14 mouse cellular contexts compared by ENCODE assay signal in genomic region chr17:85257348-85257747, GRCm38 (mm10).
DNase-seq lines count a peak whose midpoint lies in the region; ATAC-seq and TF ChIP-seq lines count a peak whose summit lies in the region.
"Had no signal": no experiment of that assay in that cellular context is flagged by ENCODE, and none has a peak within 500 bp of the region (broad histone marks: within the 10 kb centered on the region; RNA-seq: fewer than 3 reads in every experiment).

No protein-coding gene starts in this region.

- H3K4me3 ChIP-seq in E14TG2a.4 (replicated peaks; ENCODE audit: low read length), result peak overlapping the region; percentile 54; the same call in 1 of the 2 replicates
- peak overlapping the region; percentile 30 for H3K4me3 ChIP-seq in forebrain, embryonic 10.5 days
- H3K4me3 ChIP-seq in hindbrain, embryonic 14.5 days (replicated peaks; ENCODE audit: low read length), result no peak overlapping the region
- H3K4me3 ChIP-seq in midbrain, embryonic 10.5 days, result peak overlapping the region; percentile 36

- H3K4me2 ChIP-seq in hindbrain, embryonic 14.5 days (replicated peaks), result peak overlapping the region; percentile 30

- no peak for TF ChIP-seq CTCF in E14TG2a.4 (conservative IDR thresholded peaks at IDR 0.05; ENCODE audit: low read length)

- no peaks in the 10 kb centered on the region for H3K9me3 ChIP-seq in E14TG2a.4 (ENCODE audit: low read length)
- H3K9me3 ChIP-seq in forebrain, embryonic 10.5 days, result no peaks in the 10 kb centered on the region
- H3K9me3 ChIP-seq in hindbrain, embryonic 14.5 days (ENCODE audit: control insufficient read depth, low read length), result no peaks in the 10 kb centered on the region
- no peaks in the 10 kb centered on the region for H3K9me3 ChIP-seq in midbrain, embryonic 10.5 days (replicated peaks)

- peaks cover 22% of the 10 kb centered on the region for H3K27me3 ChIP-seq in E14TG2a.4 (ENCODE audit: insufficient read depth, low read length)
- no peaks in the 10 kb centered on the region; the same call in 1 of the 2 replicates for H3K27me3 ChIP-seq in forebrain, embryonic 10.5 days (ENCODE audit: poor library complexity, severe bottlenecking)
- no peaks in the 10 kb centered on the region for H3K27me3 ChIP-seq in hindbrain, embryonic 14.5 days (ENCODE audit: control insufficient read depth, insufficient read depth, low read length)
- peaks cover 34% of the 10 kb centered on the region; the same call in 1 of the 2 replicates for H3K27me3 ChIP-seq in midbrain, embryonic 10.5 days (ENCODE audit: low read depth, poor library complexity, severe bottlenecking)

- H3K9ac ChIP-seq in hindbrain, embryonic 14.5 days, result 0 out of 2 replicates have a peak overlapping the region, but pooled peaks have one; percentile 7

- no peak for DNase-seq in forebrain, embryonic 10.5 days (ENCODE audit: extremely low spot score, low spot score)
- no peak for DNase-seq in hindbrain, embryonic 14.5 days (ENCODE audit: low spot score)
- DNase-seq in midbrain, embryonic 10.5 days (ENCODE audit: low spot score), result no peak
- DNase-seq in embryo, embryonic 11 days, result no peak
- no peak for DNase-seq in layer of hippocampus, postnatal 25 days (ENCODE audit: extremely low spot score in 1 of 2, low spot score in 1 of 2)
- DNase-seq in urinary bladder, postnatal 14 days (ENCODE audit: low spot score), result no peak
- no peak for DNase-seq in layer of hippocampus, adult 9-11 months
- DNase-seq: cerebellum, postnatal 36 days; gastrocnemius, postnatal 10 days; kidney, adult 8-10 months; left cerebral cortex, postnatal 4 days; thymus, postnatal 25 days had no signal

- H3K27ac ChIP-seq in forebrain, embryonic 10.5 days, result peak overlapping the region; percentile 65
- H3K27ac ChIP-seq in hindbrain, embryonic 14.5 days, result peak overlapping the region; percentile 39; the same call in 1 of the 2 replicates
- peak overlapping the region; percentile 67 for H3K27ac ChIP-seq in midbrain, embryonic 10.5 days (replicated peaks)
- H3K27ac ChIP-seq: macrophage had no signal

- no peaks in the 10 kb centered on the region for H3K36me3 ChIP-seq in E14TG2a.4 (ENCODE audit: insufficient read depth, low read length)
- H3K36me3 ChIP-seq in forebrain, embryonic 10.5 days (replicated peaks), result no peaks in the 10 kb centered on the region
- no peaks in the 10 kb centered on the region for H3K36me3 ChIP-seq in hindbrain, embryonic 14.5 days (replicated peaks; ENCODE audit: control insufficient read depth, insufficient read depth)
- no peaks in the 10 kb centered on the region for H3K36me3 ChIP-seq in midbrain, embryonic 10.5 days

- no peak for ATAC-seq in hindbrain, embryonic 14.5 days (ENCODE audit: low FRiP score)

- peaks cover 15% of the 10 kb centered on the region for H3K4me1 ChIP-seq in E14TG2a.4 (replicated peaks; ENCODE audit: low read depth, low read length)
- H3K4me1 ChIP-seq in forebrain, embryonic 10.5 days, result peaks cover 46% of the 10 kb centered on the region
- peaks cover 27% of the 10 kb centered on the region for H3K4me1 ChIP-seq in hindbrain, embryonic 14.5 days (replicated peaks; ENCODE audit: control insufficient read depth, insufficient read depth, low read length)
- peaks cover 17% of the 10 kb centered on the region for H3K4me1 ChIP-seq in midbrain, embryonic 10.5 days

- WGBS in forebrain, embryonic 10.5 days, result 16% methylated on average over 11 of the region's 11 CpGs
- 39% methylated on average over 11 of the region's 11 CpGs for WGBS in hindbrain, embryonic 14.5 days
- 24% methylated on average over 11 of the region's 11 CpGs for WGBS in midbrain, embryonic 10.5 days
